Mouse (Mus musculus): ENCODE measurements around the gene Trem3.

GRCm38 (mm10) chr17:48274885-48275284 lies 27.3 kb downstream of the Trem3 start:
- TF ChIP-seq POLR2A (IDR thresholded peaks at IDR 0.05; ENCODE audit: borderline replicate concordance, extremely low read depth, low read depth, low read length) (no peak), CTCF (IDR thresholded peaks at IDR 0.05; ENCODE audit: insufficient read depth, low read length) (peak; percentile 63)
